Mouse (Mus musculus) heart, adult 2 months (tissue): Measurements from ENCODE around the gene Acer3. TPM values are rescaled to one million over a fixed set of nuclear protein-coding genes. Genes with fewer than 3 reads are reported as not detected.

Source experiments
- DNase-seq, 2 experiments: peaks; one replicate each; pipeline ENCODE4 v3.0.0; 2021
- H3K27ac ChIP-seq: fragments of 200-600 bp; 2 replicates; pipeline ENCODE4 v1.8.1; 2022
- H3K27me3 ChIP-seq: fragments of 200-500 bp; 2 replicates; pipeline ENCODE4 v1.6.1; 2012; ENCODE audit warnings: mild to moderate bottlenecking, low read length, inconsistent platforms, mixed read lengths; ENCODE audit not compliant: control insufficient read depth, insufficient read depth
- H3K36me3 ChIP-seq: fragments of 200-500 bp; 2 replicates; pipeline ENCODE4 v1.6.1; 2012; ENCODE audit warnings: low read length, inconsistent platforms; ENCODE audit not compliant: control insufficient read depth, insufficient read depth
- H3K4me1 ChIP-seq: fragments of 200-500 bp; 2 replicates; pipeline ENCODE4 v1.6.1; 2011; ENCODE audit warnings: low read length; ENCODE audit not compliant: control insufficient read depth, insufficient read depth
- H3K4me3 ChIP-seq: fragments of 200-600 bp; 2 replicates; pipeline ENCODE4 v1.8.1; 2022
- H3K79me2 ChIP-seq: fragments of 200-500 bp; replicated peaks from 2 replicates; pipeline ENCODE4 v1.6.1; 2012; ENCODE audit warnings: mild to moderate bottlenecking, inconsistent platforms, low read length, moderate library complexity, mixed read lengths; ENCODE audit not compliant: control insufficient read depth, insufficient read depth
- H3K9ac ChIP-seq: fragments of 200-500 bp; 2 replicates; pipeline ENCODE4 v1.6.1; 2012; ENCODE audit warnings: low read depth, mild to moderate bottlenecking, control low read depth, inconsistent platforms, low read length, mixed read lengths
- CTCF ChIP-seq: fragments of 200-600 bp; IDR thresholded peaks from 2 replicates; pipeline ENCODE4 v1.8.1; 2022; ENCODE audit warnings: antibody characterized with exemption, mild to moderate bottlenecking, moderate library complexity
- EP300 ChIP-seq: fragments of 200-500 bp; IDR thresholded peaks from 2 replicates; pipeline ENCODE4 v1.6.1; 2011; ENCODE audit warnings: low read depth, low read length, control low read depth; ENCODE audit not compliant: insufficient read depth
- POLR2A ChIP-seq: fragments of 200-500 bp; IDR thresholded peaks from 2 replicates; pipeline ENCODE4 v1.6.1; 2011; ENCODE audit warnings: mild to moderate bottlenecking, low read depth, low read length, control low read depth; ENCODE audit not compliant: insufficient read depth
- WGBS: fragments of 180-500 bp; shearing (Covaris S2); methylation state at CpG from one replicate; pipeline ENCODE4 v1.1.7; 2018; 5-methylcytosine and 5-hydroxymethylcytosine counted together
- intact Hi-C: fragments of 180-260 bp; cut with DNase I; formaldehyde crosslinking; loops from one replicate; pipeline ENCODE4 v1.15.1; 2025
- polyA plus RNA-seq: library from polyadenylated mRNA; depleted of rRNA; stranded (reverse); fragments of >200 nt; gene quantifications from 2 replicates; pipeline ENCODE4 v1.2.3, GENCODE M21; 2012
- total RNA-seq, 2 experiments: library from RNA; stranded (reverse); gene quantifications; 2 replicates each; pipeline ENCODE4 v1.2.3; 2021

Gene Acer3
- total and polyA plus RNA-seq, 3 experiments: 5.5 to 13.2 (median 11.0) TPM

DNA sequence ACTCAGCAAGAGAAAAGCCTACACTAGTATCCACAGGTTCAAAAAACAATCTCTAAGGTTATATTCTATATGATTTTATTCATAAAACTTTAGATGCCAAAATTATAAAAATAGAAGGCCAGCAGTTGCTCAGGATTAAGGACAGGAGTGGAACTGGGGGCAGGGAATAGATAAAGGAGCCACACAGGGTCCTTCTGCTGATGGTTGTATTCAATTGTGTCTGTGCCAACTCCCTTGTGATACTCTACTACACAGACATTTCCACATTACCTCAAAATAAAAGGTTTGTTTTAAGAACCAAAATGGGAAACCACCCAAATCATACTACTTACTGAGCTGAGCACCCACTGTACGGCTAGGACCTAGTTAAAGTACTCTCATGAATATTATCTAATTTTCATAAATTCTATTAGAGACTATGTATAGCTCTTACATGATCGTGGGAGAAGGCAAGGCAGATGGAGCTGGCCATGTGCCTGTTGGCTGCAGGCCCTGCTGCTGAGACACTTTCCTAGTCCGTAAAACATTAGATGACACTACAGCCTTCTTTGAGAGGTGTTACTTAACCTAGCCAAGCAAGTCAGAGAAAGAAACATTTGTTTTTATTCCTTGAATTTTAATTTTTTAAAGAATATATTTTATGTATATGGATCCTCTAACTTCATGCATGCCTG, 84.2 kb downstream of the Acer3 start:
- 36% methylated on average over 3 of the region's 3 CpGs for WGBS
- intact Hi-C loops: no loop called here
- Histone ChIP-seq H3K27ac (no peak overlapping the region), H3K4me1 (no peaks in the 10 kb centered on the region), H3K9ac (no peak overlapping the region), H3K4me3 (no peak overlapping the region), H3K27me3 (no peaks in the 10 kb centered on the region), H3K36me3 (no peaks in the 10 kb centered on the region), H3K79me2 (no peaks in the 10 kb centered on the region)
- TF ChIP-seq POLR2A (no peak), CTCF (no peak), EP300 (no peak)
- DNase-seq: peak; percentile 12 to 22

DNA sequence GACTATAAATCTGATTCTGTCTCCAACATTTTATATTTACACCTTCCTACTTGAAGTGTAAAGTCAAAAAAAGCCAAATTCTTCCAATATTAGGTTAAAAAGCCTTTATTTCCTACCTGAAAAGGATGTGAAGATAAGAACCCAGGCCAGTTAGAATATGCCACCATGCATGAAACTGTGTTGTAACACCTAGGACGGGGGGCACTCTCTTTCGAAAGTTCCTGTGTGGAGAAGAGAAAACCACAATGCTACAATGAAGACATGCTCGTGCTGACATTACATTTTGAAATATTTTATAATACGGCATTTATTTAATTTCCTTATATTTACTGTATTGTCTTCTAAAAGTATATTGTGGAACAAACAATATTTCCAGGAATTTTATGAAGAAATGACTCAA, 97.2 kb downstream of the Acer3 start:
- no peak overlapping the region for H3K9ac ChIP-seq
- H3K27me3 ChIP-seq: no peaks in the 10 kb centered on the region
- no peak overlapping the region for H3K4me3 ChIP-seq
- no peaks in the 10 kb centered on the region for H3K79me2 ChIP-seq
- intact Hi-C loops: no loop called here
- no peak for DNase-seq
- H3K36me3 ChIP-seq: no peaks in the 10 kb centered on the region
- H3K4me1 ChIP-seq: no peaks in the 10 kb centered on the region
- 94% methylated on average over 4 of the region's 4 CpGs for WGBS
- TF ChIP-seq CTCF: no peak
- TF ChIP-seq EP300: no peak
- no peak for TF ChIP-seq POLR2A
- no peak overlapping the region for H3K27ac ChIP-seq

GRCm38 (mm10) chr7:98216713-98217112, 104.3 kb downstream of the Acer3 start:
- H3K4me3 ChIP-seq: no peak overlapping the region
- no peak for TF ChIP-seq CTCF
- no peak for TF ChIP-seq POLR2A
- no peak for TF ChIP-seq EP300
- no peaks in the 10 kb centered on the region for H3K27me3 ChIP-seq
- DNase-seq: no peak
- H3K9ac ChIP-seq: no peak overlapping the region
- H3K36me3 ChIP-seq: no peaks in the 10 kb centered on the region
- no peak overlapping the region for H3K27ac ChIP-seq
- no peaks in the 10 kb centered on the region for H3K4me1 ChIP-seq
- no peaks in the 10 kb centered on the region for H3K79me2 ChIP-seq
- intact Hi-C loops: no loop called here

DNA sequence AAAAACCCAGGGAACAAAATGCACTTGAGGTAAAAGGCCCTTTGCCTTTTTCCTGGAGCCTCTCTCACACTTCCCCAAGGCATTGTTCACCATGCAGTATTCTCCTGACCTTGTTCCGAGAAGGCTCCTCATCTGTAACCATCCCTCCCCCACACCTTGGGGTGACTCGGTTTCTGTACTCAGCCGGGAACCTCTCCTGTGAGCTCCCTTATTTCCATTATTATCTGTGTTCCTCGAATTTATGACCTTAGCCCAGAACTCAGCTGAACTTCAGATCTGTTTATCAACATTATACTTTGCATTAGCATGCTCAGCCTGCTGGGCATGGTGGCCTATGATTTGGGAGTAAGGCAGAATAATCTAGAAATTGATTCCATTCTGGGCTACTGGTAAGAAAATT, 118.1 kb downstream of the Acer3 start:
- Histone ChIP-seq H3K9ac (no peak overlapping the region), H3K27me3 (no peaks in the 10 kb centered on the region), H3K4me3 (no peak overlapping the region), H3K27ac (no peak overlapping the region), H3K36me3 (no peaks in the 10 kb centered on the region), H3K79me2 (no peaks in the 10 kb centered on the region), H3K4me1 (no peaks in the 10 kb centered on the region)
- 60% methylated on average over 4 of the region's 4 CpGs for WGBS
- intact Hi-C loops: no loop called here
- TF ChIP-seq POLR2A (no peak), EP300 (no peak), CTCF (no peak)
- DNase-seq: no peak

- 80% methylated on average over 5 of the region's 5 CpGs for WGBS
- intact Hi-C loops: no loop called here
- H3K4me3 ChIP-seq: no peak overlapping the region
Measured at GRCm38 (mm10) chr7:98201493-98202028, 119.4 kb downstream of the Acer3 start.

GRCm38 (mm10) chr7:98200396-98200795, 120.6 kb downstream of the Acer3 start:
- H3K36me3 ChIP-seq: no peaks in the 10 kb centered on the region
- H3K27me3 ChIP-seq: no peaks in the 10 kb centered on the region; the same call in 1 of the 2 replicates
- H3K9ac ChIP-seq: no peak overlapping the region
- H3K79me2 ChIP-seq: no peaks in the 10 kb centered on the region
- intact Hi-C loops: no loop called here
- no peak overlapping the region for H3K4me3 ChIP-seq
- 83% methylated on average over 3 of the region's 3 CpGs for WGBS
- TF ChIP-seq POLR2A: no peak
- no peak for TF ChIP-seq CTCF
- TF ChIP-seq EP300: no peak
- no peak for DNase-seq
- H3K4me1 ChIP-seq: no peaks in the 10 kb centered on the region
- no peak overlapping the region for H3K27ac ChIP-seq

More at GRCm38 (mm10) chr7:98201493-98202028, 119.4 kb downstream of the Acer3 start:
- H3K4me1 ChIP-seq: no peaks in the 10 kb centered on the region
- TF ChIP-seq CTCF: no peak
- TF ChIP-seq POLR2A: no peak
- no peak for TF ChIP-seq EP300
- no peak overlapping the region for H3K9ac ChIP-seq
- DNase-seq: no peak
- H3K36me3 ChIP-seq: no peaks in the 10 kb centered on the region
- no peaks in the 10 kb centered on the region for H3K27me3 ChIP-seq
- no peak overlapping the region for H3K27ac ChIP-seq
- no peaks in the 10 kb centered on the region for H3K79me2 ChIP-seq
